Mouse (Mus musculus) frontal cortex, adult 2 months (tissue): ENCODE measurements at regions not wholly inside any gene's neighbourhood (a gene's known extent, or its start where the extent isn't known, plus 50 kb on each side); places are given as distances from the start of the nearest gene placed in this dataset.

Experiments used
- DNase-seq, 2 experiments: peaks; one replicate each; pipeline ENCODE4 v3.0.0; 2022; ENCODE audit warnings: low spot score in 1 of 2; ENCODE audit errors: extremely low spot score in 1 of 2

DNA sequence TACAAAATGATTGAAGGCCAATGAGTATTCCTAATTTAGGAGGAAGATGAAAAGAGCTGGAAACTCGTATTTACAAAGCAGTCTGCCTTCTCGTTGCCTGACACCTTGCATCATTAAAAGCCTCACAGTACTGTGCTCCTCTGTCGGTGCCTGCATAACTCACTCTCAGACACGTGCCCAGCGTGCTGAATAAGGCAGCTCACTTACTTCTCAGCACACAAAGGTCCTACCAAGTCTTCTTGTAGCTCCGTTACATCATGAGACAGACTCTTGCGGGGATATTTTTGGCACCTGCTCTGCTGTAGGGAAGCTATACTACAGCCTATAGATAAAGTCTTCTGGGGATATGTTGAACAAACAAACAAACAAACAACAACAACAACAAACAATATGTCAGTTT, 400.0 kb upstream of the Atp11b start:
- no peak for DNase-seq

GRCm38 (mm10) chr3:35354356-35354755, 399.6 kb upstream of the Atp11b start:
- DNase-seq, result no peak

GRCm38 (mm10) chr3:35357111-35357510, 396.8 kb upstream of the Atp11b start:
- DNase-seq, result no peak

GRCm38 (mm10) chr3:35358541-35358940, 395.4 kb upstream of the Atp11b start:
- DNase-seq, result no peak

- DNase-seq, result no peak
Measured at GRCm38 (mm10) chr3:35359288-35359687, 394.6 kb upstream of the Atp11b start.

GRCm38 (mm10) chr3:35360515-35360914, 393.4 kb upstream of the Atp11b start:
- DNase-seq, result no peak

- DNase-seq, result no peak
Measured at GRCm38 (mm10) chr3:35361086-35361485, 392.8 kb upstream of the Atp11b start.

- DNase-seq, result no peak
Measured at GRCm38 (mm10) chr3:35365431-35365830, 388.5 kb upstream of the Atp11b start.

DNA sequence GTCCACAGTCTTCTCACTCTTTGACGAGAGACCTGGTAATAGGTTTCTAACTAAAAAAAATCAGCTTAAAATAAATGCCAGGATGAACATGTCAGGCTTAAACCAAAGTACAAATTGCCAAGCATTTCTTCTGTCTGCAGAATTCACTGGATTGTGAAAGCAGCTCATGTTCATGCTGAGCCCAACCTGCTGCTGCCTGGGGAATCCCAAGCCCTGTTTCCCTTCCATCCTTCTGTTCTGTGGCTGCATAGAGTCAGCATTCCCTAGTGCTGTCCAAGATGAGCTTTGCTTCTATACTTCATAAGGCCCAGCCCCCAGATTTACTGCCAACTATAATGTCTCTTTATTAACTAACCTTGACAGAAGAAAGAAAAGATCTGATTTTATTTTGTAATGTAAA, 381.6 kb upstream of the Atp11b start:
- no peak for DNase-seq

- DNase-seq, result no peak
Measured at GRCm38 (mm10) chr3:35387386-35387785, 366.5 kb upstream of the Atp11b start.

DNA sequence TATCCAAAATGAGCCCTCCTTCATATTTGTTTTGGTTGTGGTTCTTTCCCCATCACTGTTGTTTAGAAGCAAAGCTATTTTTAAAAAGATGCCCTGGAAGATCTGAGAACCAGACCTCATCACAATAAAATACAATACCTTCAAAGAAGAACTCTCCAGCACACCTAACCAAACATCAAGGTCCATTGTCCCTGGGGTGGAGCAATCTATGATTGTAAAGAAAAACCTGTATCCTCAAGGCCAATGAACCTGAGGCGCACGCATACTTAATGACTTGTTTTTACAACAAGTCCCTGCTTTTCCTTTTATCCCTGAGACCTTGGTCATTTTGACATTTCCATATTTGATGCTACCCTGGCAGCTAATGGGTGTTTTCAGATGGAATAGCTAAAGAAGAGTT, 361.2 kb upstream of the Atp11b start:
- no peak for DNase-seq

DNA sequence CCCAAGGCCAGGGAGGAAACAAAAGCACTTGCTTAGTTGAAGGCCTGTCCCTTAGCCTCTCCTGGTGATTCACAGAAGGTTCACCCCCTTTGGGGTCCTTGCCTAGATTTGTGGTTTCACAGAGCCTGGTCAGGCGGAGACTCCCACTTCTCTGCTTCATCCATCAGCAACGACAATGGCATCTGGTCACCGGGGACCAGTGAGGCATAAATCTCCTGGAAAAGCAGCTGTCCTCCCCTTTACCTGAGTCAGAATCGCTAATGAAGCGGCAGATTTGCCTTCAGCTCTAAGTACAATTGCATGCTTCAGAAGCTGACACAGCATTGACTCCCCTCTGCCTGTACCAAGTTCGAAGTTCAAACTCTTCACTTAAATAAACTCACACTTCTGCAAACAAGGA, 353.7 kb upstream of the Atp11b start:
- no peak for DNase-seq

DNA sequence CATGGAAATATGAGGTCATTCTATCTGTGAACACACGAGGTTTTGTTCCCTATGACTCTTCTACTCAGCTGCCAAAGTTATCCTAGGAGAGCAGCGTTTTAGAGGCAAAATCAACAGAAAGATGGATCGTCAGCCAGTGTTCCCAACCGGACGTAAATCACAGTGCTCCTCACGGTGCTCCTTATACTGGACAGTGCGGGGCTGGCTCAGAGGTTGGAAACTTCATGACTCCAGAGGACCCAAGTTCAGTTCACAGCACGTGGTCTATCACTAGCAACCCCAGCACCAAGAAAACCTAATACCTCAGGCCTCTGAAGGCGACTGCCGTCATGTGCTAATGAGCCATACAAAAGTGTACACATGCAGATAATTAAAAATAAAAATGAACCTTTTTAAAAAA, 351.2 kb upstream of the Atp11b start:
- DNase-seq, result no peak

DNA sequence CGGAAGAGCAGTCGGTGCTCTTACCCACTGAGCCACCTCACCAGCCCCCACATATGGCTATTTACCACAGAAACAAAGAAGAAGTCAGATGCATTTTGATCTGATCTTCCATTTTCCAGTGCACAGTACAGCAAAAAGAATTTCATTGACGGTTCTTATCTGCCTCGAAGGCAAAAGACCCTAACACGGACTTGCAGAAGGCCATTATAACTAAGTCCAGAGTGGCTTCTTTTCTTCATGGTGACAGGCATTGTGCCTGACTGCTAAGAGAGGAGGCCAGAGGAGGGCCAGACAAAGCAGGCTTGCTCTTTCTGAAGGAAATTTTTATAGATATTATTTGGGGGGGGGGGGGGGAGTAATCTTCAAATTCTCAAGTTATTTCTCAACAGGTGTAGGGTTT, 350.0 kb upstream of the Atp11b start:
- DNase-seq, result no peak

DNA sequence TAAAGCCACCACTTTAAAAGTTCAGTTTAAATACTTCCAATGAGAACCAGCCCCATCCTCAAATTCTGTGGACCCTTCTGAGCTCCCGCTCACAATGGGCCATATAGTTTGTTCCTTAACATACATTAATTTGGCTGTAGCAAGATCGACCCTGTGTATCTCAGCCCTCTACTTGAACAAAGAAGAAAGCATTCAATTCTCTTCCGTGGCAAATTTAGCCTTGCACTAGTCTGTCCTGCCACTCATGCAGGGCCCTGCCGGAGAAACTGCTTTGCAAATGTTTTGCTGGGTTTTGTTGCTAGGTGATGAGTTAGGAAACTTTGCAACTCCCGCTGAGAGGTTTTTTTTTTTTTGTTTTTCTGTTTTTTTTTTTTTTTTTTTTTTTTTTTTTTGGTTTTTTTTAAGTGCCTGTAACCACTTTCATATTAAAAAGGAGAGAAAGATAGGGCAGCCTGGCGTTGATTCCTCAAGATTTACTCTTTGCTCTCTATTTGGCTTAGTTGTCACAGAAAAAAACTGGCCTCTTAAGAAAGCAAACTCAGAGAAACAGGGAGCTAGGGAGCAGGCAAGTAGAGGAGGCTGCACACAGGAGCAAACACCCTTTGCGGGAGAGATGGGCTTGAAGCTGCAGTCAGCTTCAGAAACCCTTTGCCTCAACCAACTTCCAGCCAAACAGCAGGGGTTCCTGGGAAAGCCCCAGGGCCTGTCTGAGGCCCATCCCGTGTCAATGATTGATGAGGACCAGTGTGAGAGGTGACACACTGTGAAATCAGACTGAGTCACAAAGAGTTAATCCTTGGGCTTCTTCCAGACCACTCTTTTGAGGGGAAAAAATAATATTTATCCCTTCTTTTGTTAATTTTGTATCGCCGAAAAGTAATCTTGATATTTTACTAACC, 349.2 kb upstream of the Atp11b start:
- peak in 1 of 2 experiments; percentile 35 for DNase-seq

DNA sequence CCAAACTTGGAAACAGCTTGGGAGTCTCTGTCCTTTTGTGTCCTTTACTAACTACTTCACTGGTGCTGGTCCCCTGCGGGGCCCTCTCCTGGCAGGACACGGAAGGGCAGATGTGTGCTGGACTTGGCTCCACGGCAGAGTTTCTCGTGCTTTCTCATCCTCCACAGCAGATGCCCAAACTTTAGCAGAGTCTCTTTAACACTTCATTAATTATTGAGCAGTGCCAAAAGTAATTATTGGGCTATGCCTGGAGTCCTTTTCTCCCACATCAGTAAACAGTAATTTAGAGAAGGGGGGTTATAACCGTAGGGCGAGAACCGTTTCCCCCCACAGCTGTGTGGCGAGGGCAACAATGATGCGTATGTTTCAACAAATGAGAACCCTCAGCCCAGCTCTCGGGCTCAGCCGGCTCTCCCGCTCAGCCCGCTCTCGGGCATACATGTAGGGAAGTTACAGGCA, 348.3 kb upstream of the Atp11b start:
- DNase-seq, result peak in 1 of 2 experiments; percentile 44

GRCm38 (mm10) chr3:35437687-35438086, 316.2 kb upstream of the Atp11b start:
- DNase-seq, result no peak

- DNase-seq, result no peak
Measured at GRCm38 (mm10) chr3:35462858-35463257, 291.0 kb upstream of the Atp11b start.

- DNase-seq, result no peak
Measured at GRCm38 (mm10) chr3:35464212-35464911, 289.5 kb upstream of the Atp11b start.

DNA sequence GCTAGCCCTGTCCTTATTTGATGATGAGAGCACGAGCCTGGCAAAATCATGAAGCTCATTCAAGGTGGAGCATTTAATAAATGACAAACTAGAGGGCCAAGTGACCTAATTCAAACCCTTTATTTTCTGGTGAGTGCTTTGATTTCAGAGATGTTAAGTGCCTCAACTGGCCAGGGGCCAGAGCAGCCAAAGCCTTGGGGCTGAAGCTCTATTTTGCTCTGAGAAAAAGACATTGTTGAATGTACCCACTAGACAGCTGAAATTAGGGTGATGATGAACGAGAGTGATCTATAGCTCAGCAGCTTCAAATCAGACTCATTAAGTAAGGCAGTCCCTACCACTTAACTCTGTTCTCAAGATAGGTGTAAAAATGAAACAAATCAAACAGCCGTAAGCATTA, 287.9 kb upstream of the Atp11b start:
- no peak for DNase-seq

DNA sequence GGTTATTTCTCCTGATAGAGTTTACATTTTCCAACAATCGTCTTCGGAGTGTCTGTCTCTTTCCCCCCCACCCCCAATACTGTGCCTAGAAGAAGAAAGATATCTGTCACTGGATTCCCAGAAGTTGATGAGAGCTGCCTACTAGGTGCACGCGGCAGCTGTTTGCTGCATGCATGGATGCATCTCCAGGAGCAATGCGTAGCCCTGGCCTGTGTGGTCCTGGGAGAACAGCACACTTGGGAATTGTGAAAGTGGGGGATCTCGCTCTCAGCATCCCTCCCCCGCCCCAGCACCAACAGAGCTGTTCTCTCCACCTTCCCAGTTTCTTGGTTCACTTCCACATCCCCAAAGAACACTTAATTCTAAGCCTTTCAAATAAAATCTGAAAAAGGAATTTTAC, 280.6 kb upstream of the Atp11b start:
- DNase-seq, result no peak

DNA sequence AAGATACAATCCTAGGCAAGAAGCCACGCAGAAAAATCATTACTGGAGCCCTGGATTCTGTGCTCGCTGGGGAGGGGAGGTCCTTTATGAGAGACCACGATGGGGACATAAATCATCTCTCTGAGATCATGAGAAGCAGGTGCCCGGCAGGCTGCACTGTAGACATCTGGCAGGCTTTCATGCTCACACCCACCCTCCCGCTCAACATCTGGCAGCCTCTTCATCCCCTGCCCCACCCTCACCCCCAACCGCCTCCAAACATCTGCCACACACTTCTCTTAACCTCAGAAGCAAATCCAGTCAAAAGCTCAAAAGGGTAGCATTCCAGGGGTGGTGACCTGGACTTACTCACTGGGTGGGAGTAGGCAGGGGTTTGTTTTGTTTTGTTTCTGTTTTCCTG, 279.5 kb upstream of the Atp11b start:
- no peak for DNase-seq
